Mouse (Mus musculus) kidney, embryonic 14.5 days (tissue): ENCODE measurements at regions not wholly inside any gene's neighbourhood (a gene's known extent, or its start where the extent isn't known, plus 50 kb on each side); places are given as distances from the start of the nearest gene placed in this dataset.

Source experiments
- ATAC-seq: fragments of 200-750 bp; cut with Nextera tagmentation; 2 replicates; pipeline ENCODE4 v1.8.0; 2017; ENCODE audit warnings: moderate number of reproducible peaks, mild to moderate bottlenecking, moderate TSS enrichment, moderate library complexity; ENCODE audit not compliant: low FRiP score, low TSS enrichment
- H3K27ac ChIP-seq: fragments of 300-500 bp; sonication (generic); 2 replicates; pipeline ENCODE4 v1.5.1; 2014; ENCODE audit warnings: low read depth, mild to moderate bottlenecking, low read length, moderate library complexity, mixed read lengths
- H3K27me3 ChIP-seq: fragments of 300-500 bp; sonication (generic); 2 replicates; pipeline ENCODE4 v1.6.1; 2014; ENCODE audit warnings: mild to moderate bottlenecking, low read length; ENCODE audit not compliant: control insufficient read depth, insufficient read depth
- H3K36me3 ChIP-seq: fragments of 300-500 bp; sonication (generic); 2 replicates; pipeline ENCODE4 v1.6.1; 2014; ENCODE audit warnings: low read length, mixed read lengths; ENCODE audit not compliant: control insufficient read depth, insufficient read depth
- H3K4me1 ChIP-seq: fragments of 300-500 bp; sonication (generic); 2 replicates; pipeline ENCODE4 v1.6.1; 2014; ENCODE audit warnings: low read length, mixed read lengths; ENCODE audit not compliant: control insufficient read depth, insufficient read depth
- H3K4me2 ChIP-seq: fragments of 300-500 bp; sonication (generic); replicated peaks from 2 replicates; pipeline ENCODE4 v1.6.1; 2014; ENCODE audit warnings: low read depth, mild to moderate bottlenecking, low read length
- H3K4me3 ChIP-seq: fragments of 300-500 bp; sonication (generic); 2 replicates; pipeline ENCODE4 v1.5.1; 2014; ENCODE audit warnings: mild to moderate bottlenecking, low read length
- H3K9ac ChIP-seq: fragments of 300-500 bp; sonication (generic); 2 replicates; pipeline ENCODE4 v1.6.1; 2014; ENCODE audit warnings: low read depth, mild to moderate bottlenecking, low read length, moderate library complexity
- H3K9me3 ChIP-seq: fragments of 300-500 bp; sonication (generic); 2 replicates; pipeline ENCODE4 v1.6.1; 2016; ENCODE audit warnings: low read length; ENCODE audit not compliant: control insufficient read depth
- WGBS: fragments of 180-500 bp; shearing (Covaris S2); extraction: QIAGEN DNeasy Blood & Tissue Kit; methylation state at CpG from one replicate; pipeline ENCODE4 v1.1.7; 2014; 5-methylcytosine and 5-hydroxymethylcytosine counted together

- Histone ChIP-seq H3K4me1 (no peaks in the 10 kb centered on the region), H3K4me3 (no peak overlapping the region), H3K4me2 (no peak overlapping the region), H3K27me3 (no peaks in the 10 kb centered on the region), H3K9me3 (no peaks in the 10 kb centered on the region), H3K27ac (no peak overlapping the region), H3K36me3 (no peaks in the 10 kb centered on the region), H3K9ac (no peak overlapping the region)
- 74% methylated on average over 3 of the region's 3 CpGs for WGBS
- no peak for ATAC-seq
Observed at GRCm38 (mm10) chr9:85475214-85475613, 148.1 kb upstream of the Tent5a start.

- WGBS, result 60% methylated on average over 8 of the region's 8 CpGs
- Histone ChIP-seq H3K4me1 (no peaks in the 10 kb centered on the region), H3K9ac (no peak overlapping the region), H3K36me3 (no peaks in the 10 kb centered on the region), H3K9me3 (no peaks in the 10 kb centered on the region), H3K4me3 (no peak overlapping the region), H3K27ac (no peak overlapping the region), H3K4me2 (no peak overlapping the region), H3K27me3 (no peaks in the 10 kb centered on the region)
- no peak for ATAC-seq
Observed at GRCm38 (mm10) chr9:85470264-85470821, 143.2 kb upstream of the Tent5a start.

- ATAC-seq, result no peak
Observed at GRCm38 (mm10) chr9:85469288-85469687, 142.1 kb upstream of the Tent5a start.

DNA sequence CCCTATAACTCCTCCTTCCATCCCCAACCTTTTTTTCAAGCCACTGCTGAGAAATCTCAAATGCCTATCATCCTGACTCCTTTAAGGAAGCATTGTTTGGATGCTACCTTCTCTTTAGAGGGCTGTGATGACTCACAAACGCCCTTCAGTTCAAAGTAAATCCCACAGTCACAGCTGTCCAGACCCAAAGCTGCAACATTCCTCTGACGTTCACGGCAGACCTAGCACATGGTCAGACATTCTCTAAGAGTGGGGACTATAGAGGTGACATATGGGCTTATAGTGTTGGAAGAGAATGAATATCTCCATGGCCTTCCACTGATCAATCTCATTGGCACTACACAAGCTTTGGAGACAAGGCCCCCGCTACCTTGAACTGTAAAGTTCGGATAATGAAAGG is 139.5 kb upstream of the Tent5a start:
- Histone ChIP-seq H3K4me2 (no peak overlapping the region), H3K9me3 (no peaks in the 10 kb centered on the region), H3K27me3 (no peaks in the 10 kb centered on the region), H3K9ac (no peak overlapping the region), H3K4me1 (no peaks in the 10 kb centered on the region), H3K27ac (no peak overlapping the region), H3K4me3 (no peak overlapping the region), H3K36me3 (no peaks in the 10 kb centered on the region)
- ATAC-seq, result no peak
- WGBS, result 73% methylated on average over 5 of the region's 5 CpGs

More at GRCm38 (mm10) chr9:85469288-85469687, 142.1 kb upstream of the Tent5a start:
- no peak overlapping the region for H3K9ac ChIP-seq
- WGBS, result 56% methylated on average over 3 of the region's 3 CpGs
- no peaks in the 10 kb centered on the region for H3K9me3 ChIP-seq
- H3K4me1 ChIP-seq, result no peaks in the 10 kb centered on the region
- no peaks in the 10 kb centered on the region for H3K36me3 ChIP-seq
- no peaks in the 10 kb centered on the region for H3K27me3 ChIP-seq
- no peak overlapping the region for H3K27ac ChIP-seq
- no peak overlapping the region for H3K4me3 ChIP-seq
- no peak overlapping the region for H3K4me2 ChIP-seq

GRCm38 (mm10) chr9:85459062-85459805 is 132.1 kb upstream of the Tent5a start:
- no peaks in the 10 kb centered on the region for H3K9me3 ChIP-seq
- WGBS, result 85% methylated on average over 3 of the region's 3 CpGs
- H3K27ac ChIP-seq, result no peak overlapping the region
- no peaks in the 10 kb centered on the region for H3K36me3 ChIP-seq
- no peaks in the 10 kb centered on the region; the same call in 1 of the 2 replicates for H3K4me1 ChIP-seq
- H3K4me2 ChIP-seq, result no peak overlapping the region
- H3K4me3 ChIP-seq, result no peak overlapping the region
- H3K9ac ChIP-seq, result no peak overlapping the region
- H3K27me3 ChIP-seq, result no peaks in the 10 kb centered on the region
- no peak for ATAC-seq

- Histone ChIP-seq H3K4me2 (no peak overlapping the region), H3K27me3 (no peaks in the 10 kb centered on the region), H3K4me3 (no peak overlapping the region), H3K36me3 (no peaks in the 10 kb centered on the region), H3K9ac (no peak overlapping the region), H3K4me1 (no peaks in the 10 kb centered on the region; the same call in 1 of the 2 replicates), H3K27ac (no peak overlapping the region), H3K9me3 (no peaks in the 10 kb centered on the region)
- ATAC-seq, result no peak
- WGBS, result 59% methylated on average over 2 of the region's 2 CpGs
Observed at GRCm38 (mm10) chr9:85458356-85458755, 131.2 kb upstream of the Tent5a start.

- Histone ChIP-seq H3K4me2 (no peak overlapping the region), H3K4me1 (no peaks in the 10 kb centered on the region; the same call in 1 of the 2 replicates), H3K9ac (no peak overlapping the region), H3K4me3 (no peak overlapping the region), H3K36me3 (no peaks in the 10 kb centered on the region), H3K9me3 (no peaks in the 10 kb centered on the region), H3K27me3 (no peaks in the 10 kb centered on the region), H3K27ac (no peak overlapping the region)
- ATAC-seq, result peak; percentile 88
- WGBS, result 11% methylated on average over 5 of the region's 5 CpGs
Observed at GRCm38 (mm10) chr9:85457400-85457799, 130.3 kb upstream of the Tent5a start.

DNA sequence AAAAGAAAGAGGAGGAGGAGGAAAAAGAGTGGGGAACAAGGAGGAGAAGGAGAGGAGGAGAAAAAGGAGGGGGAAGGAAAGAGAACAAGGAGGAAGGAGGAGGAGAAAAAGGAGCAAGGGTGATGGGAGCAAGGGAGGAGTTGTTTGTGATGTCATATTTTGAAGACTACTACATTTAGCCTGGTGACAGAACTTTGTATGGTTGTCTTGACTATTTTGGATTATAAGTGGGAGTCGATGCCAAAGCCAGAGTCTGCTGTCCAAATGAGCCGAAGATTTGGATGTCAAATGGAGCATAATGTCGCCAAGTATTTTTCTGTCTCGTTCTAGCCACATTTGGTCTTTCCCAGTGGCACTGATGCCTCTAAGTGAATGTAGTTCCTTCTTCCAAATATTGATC is 128.2 kb upstream of the Tent5a start:
- Histone ChIP-seq H3K9ac (no peak overlapping the region), H3K27ac (no peak overlapping the region), H3K4me3 (no peak overlapping the region), H3K9me3 (no peaks in the 10 kb centered on the region), H3K4me1 (no peaks in the 10 kb centered on the region; the same call in 1 of the 2 replicates), H3K36me3 (no peaks in the 10 kb centered on the region), H3K27me3 (no peaks in the 10 kb centered on the region), H3K4me2 (no peak overlapping the region)
- no peak for ATAC-seq
- 73% methylated on average over 4 of the region's 4 CpGs for WGBS

- no peaks in the 10 kb centered on the region for H3K9me3 ChIP-seq
- H3K4me2 ChIP-seq, result no peak overlapping the region
- H3K27ac ChIP-seq, result no peak overlapping the region
- H3K4me3 ChIP-seq, result no peak overlapping the region
- H3K36me3 ChIP-seq, result no peaks in the 10 kb centered on the region
- H3K27me3 ChIP-seq, result no peaks in the 10 kb centered on the region
- WGBS, result 77% methylated on average over 8 of the region's 8 CpGs
- H3K4me1 ChIP-seq, result no peaks in the 10 kb centered on the region; the same call in 1 of the 2 replicates
- no peak for ATAC-seq
- no peak overlapping the region for H3K9ac ChIP-seq
Observed at GRCm38 (mm10) chr9:85452196-85452857, 125.2 kb upstream of the Tent5a start.
